7 mouse cellular contexts compared by ENCODE assay signal in genomic region chr7:109977131-109977530, GRCm38 (mm10). TPM values are rescaled to one million over a fixed set of nuclear protein-coding genes. Genes with fewer than 3 reads are reported as not detected.
DNase-seq lines count a peak whose midpoint lies in the region; ATAC-seq and TF ChIP-seq lines count a peak whose summit lies in the region.
"Not testable (repeated sequence)": the region's sequence is repeated elsewhere in the genome, so short reads cannot be mapped to it uniquely, and the experiment has no call there.

No protein-coding gene starts in this region.

- not testable (repeated sequence) for H3K9ac ChIP-seq in heart, adult 2 months (ENCODE audit: low read depth, low read length); kidney, postnatal 0 days (ENCODE audit: low read depth, low read length); liver, postnatal 0 days (replicated peaks)

- not testable (repeated sequence) for H3K9me3 ChIP-seq in kidney, postnatal 0 days (replicated peaks; ENCODE audit: low read length); liver, postnatal 0 days (ENCODE audit: low read length)

- TF ChIP-seq POLR2A in heart, adult 2 months (IDR thresholded peaks at IDR 0.05; ENCODE audit: insufficient read depth, low read depth, low read length); small intestine, adult 2 months (IDR thresholded peaks at IDR 0.05; ENCODE audit: low read depth, low read length): not testable (repeated sequence)

- not testable (repeated sequence) for H3K36me3 ChIP-seq in heart, adult 2 months (ENCODE audit: control insufficient read depth, insufficient read depth, low read length)
- peaks cover 29% of the 10 kb centered on the region for H3K36me3 ChIP-seq in kidney, postnatal 0 days (ENCODE audit: insufficient read depth, low read length)
- H3K36me3 ChIP-seq in liver, postnatal 0 days (replicated peaks; ENCODE audit: insufficient read depth, low read length) = peaks cover 42% of the 10 kb centered on the region
- peaks cover 58% of the 10 kb centered on the region for H3K36me3 ChIP-seq in small intestine, adult 2 months (ENCODE audit: control insufficient read depth, insufficient read depth, low read length)

- H3K79me2 ChIP-seq in heart, adult 2 months (replicated peaks; ENCODE audit: control insufficient read depth, insufficient read depth, low read length) = not testable (repeated sequence)

- intact Hi-C loops in heart, adult 2 months (cut with DNase I) = loop anchor here (5.0 kb wide), 1 partner anchor 80 kb away; no protein-coding TSS in a partner anchor

- not testable (repeated sequence) for ATAC-seq in kidney, postnatal 0 days (replicated peaks; ENCODE audit: low FRiP score, low read depth); liver, postnatal 0 days

- not testable (repeated sequence) for H3K27me3 ChIP-seq in heart, adult 2 months (ENCODE audit: control insufficient read depth, insufficient read depth, low read length); kidney, postnatal 0 days (ENCODE audit: insufficient read depth, low read length); liver, postnatal 0 days (ENCODE audit: insufficient read depth, low read length); small intestine, adult 2 months (ENCODE audit: control insufficient read depth, insufficient read depth, low read length)

- peak; percentile 48 for DNase-seq in CD4-positive, CD25-positive, alpha-beta regulatory T cell, adult 2 months (ENCODE audit: low read depth, low spot score)
- peak; percentile 58 for DNase-seq in ZHBTc4 (ENCODE audit: low read depth, low spot score)
- DNase-seq in cerebellum, adult 9-10 months = peak; percentile 57
- not testable (repeated sequence) for DNase-seq in heart, adult 2 months; kidney, postnatal 0 days (ENCODE audit: low spot score); liver, postnatal 0 days

- H3K4me1 ChIP-seq in heart, adult 2 months (ENCODE audit: control insufficient read depth, insufficient read depth, low read length); kidney, postnatal 0 days (replicated peaks; ENCODE audit: insufficient read depth, low read length); liver, postnatal 0 days (ENCODE audit: insufficient read depth); small intestine, adult 2 months (ENCODE audit: control insufficient read depth, insufficient read depth, insufficient read length, low read length): not testable (repeated sequence)

- not testable (repeated sequence) for H3K27ac ChIP-seq in heart, adult 2 months; kidney, postnatal 0 days; liver, postnatal 0 days (ENCODE audit: low read depth); small intestine, adult 2 months (ENCODE audit: insufficient read depth, low read depth, low read length)

- TF ChIP-seq EP300 in heart, adult 2 months (IDR thresholded peaks at IDR 0.05; ENCODE audit: insufficient read depth, low read depth, low read length); liver, postnatal 0 days (IDR thresholded peaks at IDR 0.05; ENCODE audit: low read depth): not testable (repeated sequence)

- 65% methylated on average over 5 of the region's 5 CpGs for WGBS in heart, adult 2 months
- 66% methylated on average over 5 of the region's 5 CpGs for WGBS in kidney, postnatal 0 days
- WGBS in liver, postnatal 0 days (ENCODE audit: insufficient replicate concordance) = 66% methylated on average over 5 of the region's 5 CpGs
- 69% methylated on average over 5 of the region's 5 CpGs for WGBS in small intestine, adult 2 months

- not testable (repeated sequence) for H3K4me2 ChIP-seq in kidney, postnatal 0 days (ENCODE audit: low read length); liver, postnatal 0 days (ENCODE audit: low read depth, low read length)

- peak; percentile 72 for TF ChIP-seq CTCF in heart, adult 2 months (IDR thresholded peaks at IDR 0.05)
- TF ChIP-seq CTCF in kidney, postnatal 0 days (IDR thresholded peaks at IDR 0.05; ENCODE audit: low read depth) = peak; percentile 58
- peak; percentile 64 for TF ChIP-seq CTCF in liver, postnatal 0 days (IDR thresholded peaks at IDR 0.05; ENCODE audit: low read depth)
- peak; percentile 21; the same call in 1 of the 2 replicates for TF ChIP-seq CTCF in small intestine, adult 2 months (IDR thresholded peaks at IDR 0.05; ENCODE audit: extremely low read depth, insufficient read length, insufficient replicate concordance, low read depth, low read length)

- H3K4me3 ChIP-seq in heart, adult 2 months; kidney, postnatal 0 days (replicated peaks; ENCODE audit: low read depth, low read length); liver, postnatal 0 days (ENCODE audit: low read depth, low read length); small intestine, adult 2 months (ENCODE audit: low read depth, low read length): not testable (repeated sequence)

RNA-seq across cellular contexts. Expression of gene Tmem41b, which starts 9.6 kb away (rescaled TPM):
- total RNA-seq in heart, adult 2 months (2021) = 10 to 100 TPM; 51.1 to 55.6 TPM
- polyA plus RNA-seq in heart, adult 2 months (2012; rRNA removed) = 22.2 and 40.3 TPM in 2 replicates
- 72.9 and 75.0 TPM in 2 replicates for polyA plus RNA-seq in kidney, postnatal 0 days (2015; fragmentation: Nextera tagmentation; extraction: Ambion mirVana)
- 26.9 and 27.7 TPM in 2 replicates for polyA plus RNA-seq in liver, postnatal 0 days (2015; fragmentation: Nextera tagmentation; extraction: Ambion mirVana)
- 19.8 and 39.7 TPM in 2 replicates for polyA plus RNA-seq in small intestine, adult 2 months (2012; rRNA removed)

RNA-seq across cellular contexts. Expression of gene Dennd5a, which starts 16.9 kb away (rescaled TPM):
- 100 to 1,000 TPM; 106 to 136 TPM for total RNA-seq in heart, adult 2 months (2021)
- polyA plus RNA-seq in heart, adult 2 months (2012; rRNA removed) = 106 and 165 TPM in 2 replicates
- 32.3 and 35.0 TPM in 2 replicates for polyA plus RNA-seq in kidney, postnatal 0 days (2015; fragmentation: Nextera tagmentation; extraction: Ambion mirVana)
- 8.0 and 8.9 TPM in 2 replicates for polyA plus RNA-seq in liver, postnatal 0 days (2015; fragmentation: Nextera tagmentation; extraction: Ambion mirVana)
- polyA plus RNA-seq in small intestine, adult 2 months (2012; rRNA removed) = 8.6 and 11.7 TPM in 2 replicates

RNA-seq across cellular contexts. Expression of gene Ipo7, which starts 40.9 kb away (rescaled TPM):
- 10 to 100 TPM; 85.0 to 99.4 TPM for total RNA-seq in heart, adult 2 months (2021)
- 19.7 and 41.8 TPM in 2 replicates for polyA plus RNA-seq in heart, adult 2 months (2012; rRNA removed)
- polyA plus RNA-seq in kidney, postnatal 0 days (2015; fragmentation: Nextera tagmentation; extraction: Ambion mirVana) = 27.5 and 30.6 TPM in 2 replicates
- polyA plus RNA-seq in liver, postnatal 0 days (2015; fragmentation: Nextera tagmentation; extraction: Ambion mirVana) = 10.7 and 11.9 TPM in 2 replicates
- 3.1 and 11.0 TPM in 2 replicates for polyA plus RNA-seq in small intestine, adult 2 months (2012; rRNA removed)

Comparison
In these comparisons a context has a peak if more than half of its experiments do, and no peak if none do; other contexts are left out.
1. CTCF ChIP-seq: peak in every context shown above with its lines; median percentile 72 in heart, adult 2 months; 64 in liver, postnatal 0 days; 58 in kidney, postnatal 0 days; 21 in small intestine, adult 2 months.